Mouse (Mus musculus) heart, embryonic 13.5 days (tissue): ENCODE data around the gene P4ha2. TPM values are rescaled to one million over a fixed set of nuclear protein-coding genes. Genes with fewer than 3 reads are reported as not detected.

Experiments
- ATAC-seq: fragments of 200-750 bp; cut with Nextera tagmentation; 2 replicates; pipeline ENCODE4 v1.8.0; 2017; ENCODE audit warnings: moderate TSS enrichment; ENCODE audit not compliant: insufficient number of reproducible peaks, low FRiP score, low TSS enrichment; ENCODE audit errors: extremely low read depth
- H3K27ac ChIP-seq: fragments of 300-500 bp; sonication (generic); replicated peaks from 2 replicates; pipeline ENCODE4 v1.5.1; 2015; ENCODE audit warnings: moderate library complexity, mild to moderate bottlenecking, inconsistent platforms
- H3K27me3 ChIP-seq: fragments of 300-500 bp; sonication (generic); replicated peaks from 2 replicates; pipeline ENCODE4 v1.6.1; 2015; ENCODE audit warnings: mild to moderate bottlenecking, inconsistent platforms
- H3K36me3 ChIP-seq: fragments of 300-500 bp; sonication (generic); 2 replicates; pipeline ENCODE4 v1.6.1; 2015; ENCODE audit warnings: mild to moderate bottlenecking, inconsistent platforms
- H3K4me1 ChIP-seq: fragments of 300-500 bp; sonication (generic); 2 replicates; pipeline ENCODE4 v1.6.1; 2015; ENCODE audit warnings: inconsistent platforms
- H3K4me2 ChIP-seq: fragments of 300-500 bp; sonication (generic); 2 replicates; pipeline ENCODE4 v1.6.1; 2015; ENCODE audit warnings: inconsistent platforms, mild to moderate bottlenecking, moderate library complexity
- H3K4me3 ChIP-seq: fragments of 300-500 bp; sonication (generic); 2 replicates; pipeline ENCODE4 v1.5.1; 2015; ENCODE audit warnings: moderate library complexity, mild to moderate bottlenecking, inconsistent platforms
- H3K9ac ChIP-seq: fragments of 300-500 bp; sonication (generic); 2 replicates; pipeline ENCODE4 v1.6.1; 2015; ENCODE audit warnings: inconsistent platforms, mild to moderate bottlenecking, moderate library complexity
- H3K9me3 ChIP-seq: fragments of 300-500 bp; sonication (generic); 2 replicates; pipeline ENCODE4 v1.6.1; 2016; ENCODE audit warnings: inconsistent platforms
- WGBS: fragments of 180-500 bp; shearing (Covaris S2); methylation state at CpG from one replicate; pipeline ENCODE4 v1.1.7; 2015; ENCODE audit warnings: mixed read lengths; 5-methylcytosine and 5-hydroxymethylcytosine counted together
- polyA plus RNA-seq: library from polyadenylated mRNA; unstranded; fragments of >200 nt; fragmentation: Nextera tagmentation; extraction: Ambion mirVana; gene quantifications from 2 replicates; pipeline ENCODE4 v1.2.1, GENCODE M21; 2015

The P4ha2 gene
- polyA plus RNA-seq, 1 experiment from 2014 or later = 44.7 TPM

- Histone ChIP-seq H3K9me3 (no peaks in the 10 kb centered on the region), H3K36me3 (no peaks in the 10 kb centered on the region), H3K4me2 (no peak overlapping the region), H3K4me3 (no peak overlapping the region), H3K4me1 (peaks cover 47% of the 10 kb centered on the region), H3K27ac (no peak overlapping the region), H3K9ac (no peak overlapping the region), H3K27me3 (peaks cover 92% of the 10 kb centered on the region)
- no peak for ATAC-seq
- WGBS = 85% methylated on average over 5 of the region's 5 CpGs
Measured at GRCm38 (mm10) chr11:54071726-54072445, 28.0 kb upstream of the P4ha2 start.

GRCm38 (mm10) chr11:54073291-54073690, 26.6 kb upstream of the P4ha2 start:
- H3K4me3 ChIP-seq = no peak overlapping the region
- 0 out of 2 replicates have a peak overlapping the region, but pooled peaks have one; percentile 6 for H3K9ac ChIP-seq
- no peaks in the 10 kb centered on the region for H3K9me3 ChIP-seq
- H3K4me2 ChIP-seq = peak overlapping the region; percentile 11; the same call in 1 of the 2 replicates
- no peak overlapping the region for H3K27ac ChIP-seq
- H3K4me1 ChIP-seq = peaks cover 33% of the 10 kb centered on the region
- 50% methylated on average over 4 of the region's 4 CpGs for WGBS
- no peaks in the 10 kb centered on the region for H3K36me3 ChIP-seq
- ATAC-seq = no peak
- peaks cover 82% of the 10 kb centered on the region for H3K27me3 ChIP-seq

DNA sequence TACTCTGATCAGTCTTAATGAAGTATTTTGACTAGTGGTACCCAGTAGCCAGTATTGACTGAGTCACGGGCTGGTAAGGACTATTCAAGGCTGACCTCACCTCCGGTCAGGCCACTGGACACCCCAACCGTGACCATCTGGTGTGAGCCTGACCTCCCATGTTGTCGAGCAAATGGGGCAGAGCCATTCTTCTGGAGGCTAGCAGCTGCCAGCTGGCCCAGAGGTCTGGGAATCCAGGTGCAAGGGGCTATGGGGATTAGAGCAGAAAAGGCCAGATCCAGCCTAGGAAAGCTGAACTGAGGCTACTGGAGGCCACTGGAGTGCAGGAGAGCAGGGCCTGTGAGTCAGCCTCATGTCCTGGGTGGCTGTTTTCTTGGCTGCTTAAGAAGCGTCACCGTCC, 24.5 kb upstream of the P4ha2 start:
- no peak overlapping the region for H3K4me2 ChIP-seq
- WGBS = 71% methylated on average over 6 of the region's 6 CpGs
- no peak overlapping the region for H3K9ac ChIP-seq
- peaks cover 22% of the 10 kb centered on the region for H3K4me1 ChIP-seq
- H3K27me3 ChIP-seq = peaks cover 61% of the 10 kb centered on the region
- H3K9me3 ChIP-seq = no peaks in the 10 kb centered on the region
- H3K27ac ChIP-seq = no peak overlapping the region
- H3K4me3 ChIP-seq = no peak overlapping the region
- no peaks in the 10 kb centered on the region for H3K36me3 ChIP-seq
- ATAC-seq = no peak

GRCm38 (mm10) chr11:54076101-54076500, 23.8 kb upstream of the P4ha2 start:
- Histone ChIP-seq H3K36me3 (no peaks in the 10 kb centered on the region), H3K4me3 (no peak overlapping the region), H3K27ac (no peak overlapping the region), H3K27me3 (peaks cover 54% of the 10 kb centered on the region), H3K4me1 (peaks cover 25% of the 10 kb centered on the region), H3K9me3 (no peaks in the 10 kb centered on the region), H3K4me2 (no peak overlapping the region), H3K9ac (no peak overlapping the region)
- no peak for ATAC-seq
- WGBS = 91% methylated on average over 1 of the region's 1 CpGs

GRCm38 (mm10) chr11:54080435-54080834, 19.5 kb upstream of the P4ha2 start:
- no peak for ATAC-seq
- Histone ChIP-seq H3K36me3 (no peaks in the 10 kb centered on the region), H3K27ac (no peak overlapping the region), H3K4me2 (no peak overlapping the region), H3K9me3 (no peaks in the 10 kb centered on the region), H3K4me3 (no peak overlapping the region), H3K4me1 (0 out of 2 replicates have a peak, but pooled peaks cover 3% of the 10 kb centered on the region), H3K27me3 (peaks cover 15% of the 10 kb centered on the region), H3K9ac (no peak overlapping the region)
- 32% methylated on average over 7 of the region's 7 CpGs for WGBS

- Histone ChIP-seq H3K27ac (no peak overlapping the region), H3K9ac (no peak overlapping the region), H3K36me3 (no peaks in the 10 kb centered on the region), H3K4me1 (0 out of 2 replicates have a peak, but pooled peaks cover 3% of the 10 kb centered on the region), H3K9me3 (no peaks in the 10 kb centered on the region), H3K4me2 (no peak overlapping the region), H3K27me3 (no peaks in the 10 kb centered on the region; the same call in 1 of the 2 replicates), H3K4me3 (no peak overlapping the region)
- ATAC-seq = no peak
- 80% methylated on average over 5 of the region's 5 CpGs for WGBS
Measured at GRCm38 (mm10) chr11:54082725-54083124, 17.2 kb upstream of the P4ha2 start.

- Histone ChIP-seq H3K9me3 (no peaks in the 10 kb centered on the region), H3K4me3 (no peak overlapping the region), H3K27ac (no peak overlapping the region), H3K36me3 (no peaks in the 10 kb centered on the region), H3K27me3 (no peaks in the 10 kb centered on the region), H3K4me1 (0 out of 2 replicates have a peak, but pooled peaks cover 3% of the 10 kb centered on the region), H3K4me2 (no peak overlapping the region), H3K9ac (no peak overlapping the region)
- ATAC-seq = no peak
- 85% methylated on average over 1 of the region's 1 CpGs for WGBS
Measured at GRCm38 (mm10) chr11:54084976-54085375, 14.9 kb upstream of the P4ha2 start.

DNA sequence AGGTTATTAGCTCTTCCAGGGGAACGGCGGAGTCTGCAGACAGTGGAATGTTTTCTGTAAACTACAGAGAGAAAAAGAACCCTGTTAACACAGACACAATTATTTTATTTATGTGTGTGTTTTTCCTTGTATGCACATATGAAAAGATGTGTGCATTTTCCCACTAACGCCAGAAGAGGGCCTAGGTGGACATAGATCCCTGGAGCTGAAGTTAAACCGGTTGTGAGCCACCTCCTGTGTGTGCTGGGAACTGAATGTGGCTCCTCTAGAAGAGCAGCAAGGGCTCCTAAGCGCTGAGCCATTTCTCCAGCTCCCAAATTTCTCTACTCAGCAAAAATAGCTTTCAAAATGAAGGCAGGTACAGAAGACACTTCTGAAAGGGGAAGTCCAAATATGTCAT, 14.1 kb upstream of the P4ha2 start:
- WGBS = 62% methylated on average over 5 of the region's 5 CpGs
- ATAC-seq = no peak

GRCm38 (mm10) chr11:54088253-54088946, 11.5 kb upstream of the P4ha2 start:
- H3K36me3 ChIP-seq = no peaks in the 10 kb centered on the region
- H3K9me3 ChIP-seq = no peaks in the 10 kb centered on the region
- no peak overlapping the region for H3K4me2 ChIP-seq
- H3K27ac ChIP-seq = no peak overlapping the region
- H3K4me3 ChIP-seq = no peak overlapping the region
- H3K4me1 ChIP-seq = peaks cover 9% of the 10 kb centered on the region; the same call in 1 of the 2 replicates
- no peaks in the 10 kb centered on the region for H3K27me3 ChIP-seq
- ATAC-seq = no peak
- H3K9ac ChIP-seq = no peak overlapping the region
- 75% methylated on average over 7 of the region's 7 CpGs for WGBS

More for the DNA sequence above, 14.1 kb upstream of the P4ha2 start:
- Histone ChIP-seq H3K4me2 (no peak overlapping the region), H3K36me3 (no peaks in the 10 kb centered on the region), H3K27me3 (no peaks in the 10 kb centered on the region), H3K9ac (no peak overlapping the region), H3K4me1 (no peaks in the 10 kb centered on the region), H3K9me3 (no peaks in the 10 kb centered on the region), H3K27ac (no peak overlapping the region), H3K4me3 (no peak overlapping the region)

GRCm38 (mm10) chr11:54088947-54089317, 11.0 kb upstream of the P4ha2 start:
- Histone ChIP-seq H3K36me3 (no peaks in the 10 kb centered on the region), H3K27me3 (no peaks in the 10 kb centered on the region), H3K4me2 (no peak overlapping the region), H3K4me3 (no peak overlapping the region), H3K4me1 (peaks cover 9% of the 10 kb centered on the region; the same call in 1 of the 2 replicates), H3K9ac (no peak overlapping the region), H3K27ac (no peak overlapping the region), H3K9me3 (no peaks in the 10 kb centered on the region)
- 48% methylated on average over 5 of the region's 5 CpGs for WGBS
- no peak for ATAC-seq

GRCm38 (mm10) chr11:54090091-54090879, 9.6 kb upstream of the P4ha2 start:
- Histone ChIP-seq H3K27me3 (no peaks in the 10 kb centered on the region), H3K9ac (no peak overlapping the region), H3K36me3 (no peaks in the 10 kb centered on the region), H3K4me3 (no peak overlapping the region), H3K9me3 (no peaks in the 10 kb centered on the region), H3K27ac (no peak overlapping the region), H3K4me1 (peaks cover 9% of the 10 kb centered on the region; the same call in 1 of the 2 replicates), H3K4me2 (no peak overlapping the region)
- 84% methylated on average over 1 of the region's 1 CpGs for WGBS
- no peak for ATAC-seq
